Mouse (Mus musculus): Measurements from ENCODE around the gene Rapgef6. TPM values are rescaled to one million over a fixed set of nuclear protein-coding genes. Genes with fewer than 3 reads are reported as not detected.

Rapgef6 gene
- total RNA-seq, 2 experiments from 2014 or later: 34.2 to 37.9 TPM

DNA sequence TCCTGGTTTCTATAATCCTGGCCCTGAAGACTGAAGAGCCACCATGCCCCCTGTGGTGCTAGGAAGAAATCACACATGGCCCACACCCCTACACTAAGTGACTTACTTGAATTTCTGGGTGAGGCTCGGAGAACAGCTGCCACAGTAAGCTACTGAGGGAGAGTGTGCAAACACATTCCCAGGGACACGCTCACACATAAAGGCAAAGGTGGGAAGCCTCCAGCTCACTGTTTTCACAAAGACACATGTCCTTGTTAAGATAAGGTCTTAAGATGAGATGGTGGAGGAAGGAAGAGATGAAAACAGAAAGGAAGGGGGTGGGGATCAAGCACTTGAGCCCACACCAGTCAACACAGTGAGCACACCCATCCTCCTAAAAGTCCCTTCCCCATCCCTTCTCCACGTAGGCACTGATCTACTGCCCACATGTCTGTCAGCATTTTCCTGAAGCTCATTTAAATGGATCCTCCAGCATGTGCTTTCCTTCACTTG lies 204.0 kb downstream of the Rapgef6 start:
- no peak for DNase-seq
- intact Hi-C loops (cut with DNase I): no loop called here

DNA sequence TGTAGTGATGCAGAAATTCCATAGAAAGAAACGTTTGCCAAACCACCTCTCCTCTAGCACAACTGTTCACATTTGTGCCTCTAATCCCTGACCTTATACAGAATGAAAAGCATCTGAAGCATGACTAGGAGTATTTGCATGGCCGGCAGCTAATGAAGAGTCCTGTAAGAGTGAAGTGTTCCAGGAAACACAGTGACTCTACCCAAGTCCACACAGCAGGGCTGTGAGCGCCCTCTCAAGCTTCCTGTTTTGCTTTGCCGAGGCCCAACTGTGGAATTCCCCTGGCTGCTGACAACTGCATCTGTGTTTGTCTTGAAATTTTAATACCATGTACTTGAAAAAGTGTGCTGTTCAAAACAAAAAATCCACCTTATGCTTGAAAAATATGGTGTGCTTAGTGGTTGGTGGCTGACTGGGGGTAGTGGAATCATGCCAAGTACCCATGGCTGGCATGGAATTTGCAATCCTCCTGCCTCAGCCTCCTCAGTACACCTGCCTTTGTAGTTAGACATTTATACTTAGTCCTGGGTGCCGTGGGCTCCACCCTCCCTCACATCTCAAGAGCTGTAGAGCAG lies 204.8 kb downstream of the Rapgef6 start:
- intact Hi-C loops (cut with DNase I): no loop called here
- no peak for DNase-seq

DNA sequence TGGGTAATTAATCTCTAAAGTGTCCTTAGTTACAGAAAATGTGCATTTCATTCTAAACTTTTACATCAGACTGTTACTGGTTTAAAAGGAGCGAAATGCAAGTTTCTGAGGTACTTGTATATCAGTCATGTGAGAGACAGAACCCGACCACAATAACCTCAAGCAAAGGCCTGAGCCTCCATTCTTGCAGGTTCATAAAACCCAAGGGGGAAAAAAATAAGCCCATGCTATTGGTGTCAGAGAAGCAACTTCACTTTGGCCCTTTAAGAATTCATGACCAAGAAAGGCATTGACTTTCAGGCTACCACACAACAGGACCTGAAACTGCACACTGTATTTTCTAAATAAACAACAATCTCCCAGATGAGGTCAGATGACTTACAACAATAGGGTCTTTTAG lies 205.7 kb downstream of the Rapgef6 start:
- intact Hi-C loops (cut with DNase I): no loop called here
- no peak for DNase-seq

DNA sequence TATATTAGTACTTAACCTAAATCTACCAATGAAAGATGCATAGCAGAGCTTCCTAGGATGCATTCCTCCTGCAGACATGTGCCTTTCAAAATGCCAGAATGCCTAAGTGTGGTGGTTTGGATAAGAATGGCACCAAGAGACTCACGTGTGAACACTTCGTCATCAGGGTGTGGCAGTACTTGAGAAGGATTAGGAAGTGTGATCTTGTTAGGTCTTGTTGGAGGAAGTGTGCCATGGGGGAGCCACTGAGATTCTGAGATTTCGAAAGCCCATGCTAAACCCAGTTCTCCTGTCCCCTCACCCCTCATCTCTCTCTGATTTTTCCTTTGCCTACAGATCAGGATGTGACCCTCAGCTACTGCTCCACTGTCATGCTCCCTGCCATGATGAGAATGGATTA lies 206.7 kb downstream of the Rapgef6 start:
- DNase-seq: no peak
- intact Hi-C loops (cut with DNase I): no loop called here

DNA sequence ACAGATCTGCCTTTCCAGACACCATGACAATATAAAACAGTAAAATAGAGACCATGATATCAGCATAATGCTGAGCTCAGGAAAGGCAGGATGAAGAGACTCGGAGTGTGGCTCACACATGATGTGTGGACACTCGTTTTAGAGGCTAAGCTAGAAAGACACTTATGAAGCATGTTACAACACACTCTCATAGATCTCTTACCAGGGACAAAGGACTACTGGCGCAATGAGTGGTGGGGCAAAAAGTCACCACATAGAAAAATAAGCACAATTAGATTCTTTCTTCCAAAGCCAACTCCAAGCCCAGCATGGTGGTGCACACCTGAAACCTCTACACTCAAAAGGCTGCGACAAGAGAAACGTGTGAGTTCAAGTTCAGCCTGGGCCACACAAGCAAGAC lies 208.3 kb downstream of the Rapgef6 start:
- no peak for DNase-seq
- intact Hi-C loops (cut with DNase I): no loop called here

DNA sequence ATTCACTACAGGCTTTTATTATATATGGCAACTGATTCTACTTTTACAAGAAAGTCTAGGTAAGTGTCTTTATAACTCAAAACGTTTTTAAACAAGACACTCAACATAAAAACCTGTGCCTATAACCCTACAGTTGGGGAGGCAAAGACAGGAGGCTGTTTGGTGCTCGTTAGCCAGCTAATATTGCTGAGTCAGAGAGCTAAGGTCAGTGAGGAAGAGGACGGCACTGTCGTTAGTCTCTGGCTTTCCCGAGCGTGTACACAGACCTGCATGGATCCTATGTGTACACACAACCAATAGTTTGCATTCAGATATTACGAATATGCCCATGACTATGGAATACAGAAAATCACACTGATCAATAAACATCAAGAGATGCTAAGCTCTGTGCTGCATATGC lies 208.7 kb downstream of the Rapgef6 start:
- no peak for DNase-seq
- intact Hi-C loops (cut with DNase I): no loop called here

DNA sequence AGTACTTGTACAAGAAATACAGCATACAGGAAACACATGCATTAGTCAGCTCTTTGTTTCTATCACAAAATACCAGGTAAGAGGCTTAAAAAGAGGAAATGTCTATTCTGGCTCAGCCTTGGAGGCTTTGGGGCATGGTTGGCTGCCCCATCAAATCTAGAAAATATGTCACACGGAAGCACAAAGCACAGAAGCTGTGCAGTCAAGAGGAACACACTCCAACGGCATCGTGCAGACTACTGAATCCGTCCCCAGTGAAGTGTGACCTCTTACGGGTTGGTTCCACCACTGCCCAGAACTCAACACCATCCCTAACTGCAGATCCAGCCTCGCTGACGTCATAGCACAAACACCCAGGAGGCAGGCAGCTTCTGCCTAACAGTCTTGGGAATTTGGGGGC lies 210.9 kb downstream of the Rapgef6 start:
- no peak for DNase-seq
- intact Hi-C loops (cut with DNase I): no loop called here

DNA sequence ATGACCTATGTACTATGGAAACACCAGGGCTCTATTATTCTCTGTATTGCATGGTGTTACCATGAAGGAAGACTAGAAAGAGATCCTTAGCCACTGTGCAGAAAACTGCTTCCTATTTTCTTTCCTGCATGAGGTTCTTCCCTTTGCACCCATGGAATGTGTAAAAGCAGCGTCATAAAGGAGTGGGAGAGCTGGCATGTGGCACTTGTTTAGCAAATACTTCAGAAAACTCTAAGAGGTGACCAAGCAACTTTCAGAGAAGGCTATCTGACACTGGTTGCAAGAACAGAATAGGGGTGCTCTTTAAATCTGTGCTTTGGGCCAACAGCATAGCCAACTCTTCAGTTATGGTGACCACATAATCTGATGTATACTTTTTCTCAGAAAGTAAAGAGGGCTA lies 212.5 kb downstream of the Rapgef6 start:
- DNase-seq: no peak
- intact Hi-C loops (cut with DNase I): no loop called here

DNA sequence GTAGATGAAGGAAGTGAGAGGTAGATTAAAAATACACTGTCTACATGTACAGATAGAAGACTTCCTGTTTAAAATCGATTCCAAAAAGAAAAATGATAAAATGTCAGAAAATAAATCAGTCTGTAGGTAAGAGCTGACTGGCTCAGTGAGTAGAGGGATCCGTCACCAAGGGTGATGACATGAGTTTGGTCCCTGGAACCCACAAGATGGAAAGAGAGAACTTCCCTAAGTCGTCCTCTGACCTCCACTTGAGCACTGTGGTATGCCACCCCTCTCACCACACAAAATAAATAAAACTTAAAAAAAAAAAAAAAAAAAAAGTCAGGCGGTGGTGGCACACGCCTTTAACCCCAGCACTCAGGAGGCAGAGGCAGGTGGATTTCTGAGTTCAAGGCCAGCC lies 214.3 kb downstream of the Rapgef6 start:
- intact Hi-C loops (cut with DNase I): no loop called here
- no peak for DNase-seq

DNA sequence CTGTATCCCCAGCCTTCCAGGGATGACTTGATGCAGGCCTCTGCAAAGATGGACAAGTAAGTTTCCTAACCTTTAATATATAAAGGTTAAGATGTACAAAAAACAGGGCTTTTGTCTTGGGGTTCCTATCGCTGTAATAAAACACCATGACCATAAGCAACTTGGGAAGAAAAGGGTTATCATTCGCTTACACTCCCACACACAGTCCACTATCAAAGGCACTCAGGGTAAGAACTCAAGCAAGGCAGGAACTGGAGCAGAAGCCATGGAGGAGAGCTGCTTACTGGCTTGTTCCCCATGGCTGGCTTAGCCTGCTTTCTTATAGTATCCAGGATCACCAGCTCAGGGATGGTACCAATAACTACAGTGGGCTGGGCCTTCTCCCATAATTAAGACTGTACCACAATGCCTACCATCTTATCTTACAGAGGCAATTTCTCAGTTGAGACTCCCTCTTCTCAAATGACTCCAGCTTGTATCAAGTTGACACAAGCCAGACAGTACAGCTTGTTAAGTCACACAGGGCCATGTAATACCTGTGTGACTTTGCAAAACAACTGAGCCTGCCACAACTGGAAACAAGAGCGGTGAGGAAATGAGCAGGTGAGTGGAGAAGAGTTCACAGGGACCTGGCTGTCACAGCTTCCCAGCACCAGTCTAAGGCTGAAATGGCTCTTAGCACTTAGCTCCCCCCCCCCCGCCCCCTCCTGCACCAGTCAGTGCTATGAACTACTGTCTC lies 216.5 kb downstream of the Rapgef6 start:
- DNase-seq: no peak

DNA sequence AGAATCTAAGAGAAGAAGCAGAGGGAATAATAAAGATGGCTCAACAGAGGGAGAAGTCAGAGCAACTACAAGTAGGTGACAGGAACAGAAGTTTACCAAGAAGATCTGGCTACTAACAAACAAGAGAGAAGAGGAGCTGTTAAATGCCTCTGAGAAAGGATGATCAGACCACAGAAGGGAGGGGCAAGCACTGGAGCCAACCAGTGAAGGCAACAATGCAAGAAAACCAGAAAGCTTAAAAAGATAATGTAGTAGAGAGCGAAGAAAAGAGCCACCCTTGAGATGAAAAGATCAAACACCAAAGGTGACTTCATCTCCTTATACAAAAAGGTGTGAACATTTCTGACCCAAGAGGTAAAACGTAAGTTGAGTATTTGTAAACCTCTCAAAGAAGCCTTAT lies 218.7 kb downstream of the Rapgef6 start:
- intact Hi-C loops (cut with DNase I): no loop called here
- no peak for DNase-seq

More for the DNA sequence above, 216.5 kb downstream of the Rapgef6 start:
- intact Hi-C loops (cut with DNase I): no loop called here

DNA sequence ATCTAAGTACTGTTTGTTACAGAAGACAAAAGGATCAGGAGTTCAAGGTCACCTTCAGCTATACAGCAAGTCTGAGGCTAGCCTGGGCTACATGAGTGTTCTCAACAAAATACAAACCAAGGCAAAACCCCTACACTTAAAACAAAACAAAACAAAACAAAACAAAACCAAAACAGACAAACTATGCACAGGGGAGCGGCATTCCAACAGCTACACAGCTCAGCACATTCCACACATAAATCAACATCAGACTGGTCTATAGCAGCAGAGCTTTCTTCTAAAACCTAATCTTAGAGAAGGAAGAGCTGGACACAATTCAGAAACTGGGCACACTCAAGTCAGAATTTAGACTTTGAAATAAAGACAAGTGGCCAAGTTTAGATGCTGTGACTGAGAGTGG lies 221.6 kb downstream of the Rapgef6 start:
- DNase-seq: no peak
- intact Hi-C loops (cut with DNase I): no loop called here

Small RNA genes lying within 50 kb of the gene (microRNA-seq; reads per million reads assigned to microRNA genes)
- gene Gm26116: not detected

Other genes with a start within 250 kb of the Rapgef6 start
- 10 to 100 TPM; 89.8 to 95.8 TPM for gene Acsl6, start 219.0 kb upstream of the Rapgef6 start, total RNA-seq (2021)
- not detected for gene Meikin, start 152.2 kb upstream of the Rapgef6 start, total RNA-seq (2021)
- 10 to 100 TPM; 19.2 to 19.5 TPM for gene Fnip1, start 84.6 kb upstream of the Rapgef6 start, total RNA-seq (2021)

All from left cerebral cortex, postnatal 4 days (tissue).